ENCODE assay signal across 18 mouse cellular contexts in genomic region chr3:143784353-143784791, GRCm38 (mm10).
DNase-seq lines count a peak whose midpoint lies in the region; ATAC-seq lines count a peak whose summit lies in the region.
"Had no signal": no experiment of that assay in that cellular context is flagged by ENCODE, and none has a peak within 500 bp of the region (broad histone marks: within the 10 kb centered on the region; RNA-seq: fewer than 3 reads in every experiment).

No protein-coding gene starts in this region.

- H3K9ac ChIP-seq in heart, embryonic 12.5 days, result no peak overlapping the region
- no peak overlapping the region for H3K9ac ChIP-seq in lung, embryonic 16.5 days (ENCODE audit: low read length)
- H3K9ac ChIP-seq in intestine, embryonic 15.5 days, result no peak overlapping the region
- no peak overlapping the region for H3K9ac ChIP-seq in stomach, embryonic 16.5 days (ENCODE audit: low read length)
- H3K9ac ChIP-seq: hindbrain, embryonic 14.5 days; limb, embryonic 13.5 days; liver, embryonic 14.5 days had no signal

- H3K36me3 ChIP-seq in heart, embryonic 12.5 days, result no peaks in the 10 kb centered on the region
- no peaks in the 10 kb centered on the region for H3K36me3 ChIP-seq in lung, embryonic 16.5 days (ENCODE audit: control insufficient read depth, insufficient read depth, low read length)
- H3K36me3 ChIP-seq in intestine, embryonic 15.5 days, result no peaks in the 10 kb centered on the region
- no peaks in the 10 kb centered on the region for H3K36me3 ChIP-seq in stomach, embryonic 16.5 days (ENCODE audit: control insufficient read depth, insufficient read depth, low read length)
- H3K36me3 ChIP-seq: limb, embryonic 13.5 days had no signal

- 61% methylated on average over 3 of the region's 3 CpGs for WGBS in heart, embryonic 12.5 days
- 36% methylated on average over 3 of the region's 3 CpGs for WGBS in lung, embryonic 16.5 days
- 38% methylated on average over 3 of the region's 3 CpGs for WGBS in intestine, embryonic 15.5 days
- WGBS in stomach, embryonic 16.5 days, result 42% methylated on average over 3 of the region's 3 CpGs

- no peak overlapping the region for H3K4me2 ChIP-seq in heart, embryonic 12.5 days
- H3K4me2 ChIP-seq in lung, embryonic 16.5 days (ENCODE audit: low read depth, low read length), result no peak overlapping the region
- no peak overlapping the region for H3K4me2 ChIP-seq in intestine, embryonic 15.5 days (replicated peaks)
- H3K4me2 ChIP-seq in stomach, embryonic 16.5 days (ENCODE audit: low read depth, low read length), result no peak overlapping the region
- H3K4me2 ChIP-seq: hindbrain, embryonic 14.5 days; limb, embryonic 13.5 days had no signal

- ATAC-seq in heart, embryonic 12.5 days (ENCODE audit: insufficient number of reproducible peaks, low FRiP score), result no peak
- peak; percentile 92 for ATAC-seq in lung, embryonic 16.5 days (ENCODE audit: low read depth)
- ATAC-seq in intestine, embryonic 15.5 days, result 0 out of 2 replicates have a peak, but pooled peaks have one; percentile 19
- ATAC-seq in stomach, embryonic 16.5 days (ENCODE audit: insufficient read depth, low FRiP score), result peak; percentile 56; the same call in 1 of the 2 replicates
- ATAC-seq: activated CD4-positive, CD25-positive, alpha-beta regulatory T cell, adult 4 months had no signal

- no peak overlapping the region for H3K27ac ChIP-seq in heart, embryonic 12.5 days (ENCODE audit: poor library complexity, severe bottlenecking)
- H3K27ac ChIP-seq in lung, embryonic 16.5 days (ENCODE audit: low read length), result no peak overlapping the region
- no peak overlapping the region for H3K27ac ChIP-seq in intestine, embryonic 15.5 days
- no peak overlapping the region; the same call in 1 of the 2 replicates for H3K27ac ChIP-seq in stomach, embryonic 16.5 days (ENCODE audit: low read length)
- H3K27ac ChIP-seq: hindbrain, embryonic 14.5 days; limb, embryonic 13.5 days; liver, embryonic 14.5 days had no signal

- H3K4me1 ChIP-seq in heart, embryonic 12.5 days (replicated peaks), result no peaks in the 10 kb centered on the region
- H3K4me1 ChIP-seq in lung, embryonic 16.5 days (replicated peaks; ENCODE audit: control insufficient read depth, insufficient read depth, low read length), result no peaks in the 10 kb centered on the region
- H3K4me1 ChIP-seq in intestine, embryonic 15.5 days (replicated peaks), result no peaks in the 10 kb centered on the region
- no peaks in the 10 kb centered on the region for H3K4me1 ChIP-seq in stomach, embryonic 16.5 days (ENCODE audit: control insufficient read depth, insufficient read depth, low read length)
- H3K4me1 ChIP-seq: megakaryocyte, embryonic 14.5 days had no signal

- DNase-seq in heart, postnatal 4 days, result peak; percentile 5
- no peak for DNase-seq in lung, adult 18-20 months
- DNase-seq in urinary bladder, adult 2 months (ENCODE audit: low spot score), result no peak
- DNase-seq in thymus, postnatal 14 days, result no peak
- DNase-seq: adrenal gland, postnatal 25 days; cerebellum, adult 2 months; gastrocnemius, postnatal 14 days; heart, postnatal 10 days; kidney, adult 2 months had no signal

- no peak overlapping the region for H3K4me3 ChIP-seq in heart, embryonic 12.5 days
- no peak overlapping the region for H3K4me3 ChIP-seq in lung, embryonic 16.5 days (ENCODE audit: low read length)
- H3K4me3 ChIP-seq in intestine, embryonic 15.5 days (replicated peaks), result no peak overlapping the region
- H3K4me3 ChIP-seq in stomach, embryonic 16.5 days (replicated peaks; ENCODE audit: low read length), result no peak overlapping the region
- H3K4me3 ChIP-seq: limb, embryonic 13.5 days; megakaryocyte, embryonic 14.5 days had no signal

- H3K27me3 ChIP-seq in heart, embryonic 12.5 days (replicated peaks), result no peaks in the 10 kb centered on the region
- no peaks in the 10 kb centered on the region for H3K27me3 ChIP-seq in lung, embryonic 16.5 days (ENCODE audit: control insufficient read depth, insufficient read depth, low read depth, low read length)
- no peaks in the 10 kb centered on the region for H3K27me3 ChIP-seq in intestine, embryonic 15.5 days (replicated peaks)
- no peaks in the 10 kb centered on the region for H3K27me3 ChIP-seq in stomach, embryonic 16.5 days (ENCODE audit: control insufficient read depth, insufficient read depth, low read length)
- H3K27me3 ChIP-seq: megakaryocyte, embryonic 14.5 days had no signal

- H3K9me3 ChIP-seq in heart, embryonic 12.5 days (replicated peaks), result no peaks in the 10 kb centered on the region
- no peaks in the 10 kb centered on the region for H3K9me3 ChIP-seq in lung, embryonic 16.5 days (ENCODE audit: control insufficient read depth, low read length)
- no peaks in the 10 kb centered on the region for H3K9me3 ChIP-seq in intestine, embryonic 15.5 days
- H3K9me3 ChIP-seq in stomach, embryonic 16.5 days (replicated peaks; ENCODE audit: control insufficient read depth, low read length), result no peaks in the 10 kb centered on the region
- H3K9me3 ChIP-seq: limb, embryonic 13.5 days had no signal
